Comparison of ENCODE assay signal across 13 mouse cellular contexts in genomic region chr2:91354727-91355403, GRCm38 (mm10).
A peak's percentile ranks its signal among the peaks of the same experiment; 100 is the strongest.
DNase-seq lines count a peak whose midpoint lies in the region; ATAC-seq and TF ChIP-seq lines count a peak whose summit lies in the region.
"Had no signal": no experiment of that assay in that cellular context is flagged by ENCODE, and none has a peak within 500 bp of the region (broad histone marks: within the 10 kb centered on the region; RNA-seq: fewer than 3 reads in every experiment).

No protein-coding gene starts in this region.

- H3K27ac ChIP-seq in heart, embryonic 12.5 days (ENCODE audit: poor library complexity, severe bottlenecking), result no peak overlapping the region
- no peak overlapping the region for H3K27ac ChIP-seq in midbrain, postnatal 0 days (ENCODE audit: low read depth, low read length)
- H3K27ac ChIP-seq in midbrain, embryonic 13.5 days, result no peak overlapping the region
- H3K27ac ChIP-seq in intestine, embryonic 16.5 days (ENCODE audit: low read length), result no peak overlapping the region
- H3K27ac ChIP-seq: forebrain, embryonic 13.5 days; hindbrain, embryonic 15.5 days; limb, embryonic 15.5 days; midbrain, embryonic 15.5 days had no signal

- ATAC-seq in heart, embryonic 12.5 days (ENCODE audit: insufficient number of reproducible peaks, low FRiP score), result peak; percentile 73
- ATAC-seq in midbrain, postnatal 0 days (ENCODE audit: low FRiP score), result no peak
- ATAC-seq in midbrain, embryonic 13.5 days, result no peak
- peak; percentile 30; the same call in 1 of the 2 replicates for ATAC-seq in intestine, embryonic 16.5 days
- ATAC-seq: forebrain, embryonic 13.5 days; midbrain, embryonic 15.5 days had no signal

- no peak for TF ChIP-seq CTCF in midbrain, postnatal 0 days (IDR thresholded peaks at IDR 0.05)

- no peak overlapping the region for H3K9ac ChIP-seq in heart, embryonic 12.5 days
- no peak overlapping the region for H3K9ac ChIP-seq in midbrain, postnatal 0 days (replicated peaks; ENCODE audit: low read length, poor library complexity, severe bottlenecking)
- no peak overlapping the region for H3K9ac ChIP-seq in midbrain, embryonic 13.5 days (replicated peaks)
- no peak overlapping the region for H3K9ac ChIP-seq in intestine, embryonic 16.5 days (ENCODE audit: low read depth, low read length)
- H3K9ac ChIP-seq: forebrain, embryonic 13.5 days; hindbrain, embryonic 15.5 days; limb, embryonic 15.5 days; midbrain, embryonic 15.5 days had no signal

- WGBS in heart, embryonic 12.5 days, result 50% methylated on average over 6 of the region's 6 CpGs
- 74% methylated on average over 6 of the region's 6 CpGs for WGBS in midbrain, postnatal 0 days
- 83% methylated on average over 6 of the region's 6 CpGs for WGBS in midbrain, embryonic 13.5 days
- WGBS in intestine, embryonic 16.5 days, result 50% methylated on average over 6 of the region's 6 CpGs

- H3K4me3 ChIP-seq in heart, embryonic 12.5 days, result no peak overlapping the region
- H3K4me3 ChIP-seq in midbrain, postnatal 0 days (ENCODE audit: low read depth, low read length), result no peak overlapping the region
- no peak overlapping the region for H3K4me3 ChIP-seq in midbrain, embryonic 13.5 days (replicated peaks)
- no peak overlapping the region for H3K4me3 ChIP-seq in intestine, embryonic 16.5 days (ENCODE audit: low read length)
- H3K4me3 ChIP-seq: forebrain, embryonic 13.5 days; hindbrain, embryonic 15.5 days; limb, embryonic 15.5 days; midbrain, embryonic 15.5 days had no signal

- no peaks in the 10 kb centered on the region for H3K36me3 ChIP-seq in heart, embryonic 12.5 days
- H3K36me3 ChIP-seq in midbrain, postnatal 0 days (ENCODE audit: insufficient read depth, low read length), result no peaks in the 10 kb centered on the region
- H3K36me3 ChIP-seq in midbrain, embryonic 13.5 days, result no peaks in the 10 kb centered on the region
- H3K36me3 ChIP-seq in intestine, embryonic 16.5 days (ENCODE audit: control insufficient read depth, insufficient read depth, low read length), result no peaks in the 10 kb centered on the region
- H3K36me3 ChIP-seq: hindbrain, embryonic 15.5 days; limb, embryonic 15.5 days; midbrain, embryonic 15.5 days had no signal

- no peaks in the 10 kb centered on the region for H3K27me3 ChIP-seq in heart, embryonic 12.5 days (replicated peaks)
- no peaks in the 10 kb centered on the region for H3K27me3 ChIP-seq in midbrain, postnatal 0 days (ENCODE audit: insufficient read depth, low read length)
- no peaks in the 10 kb centered on the region for H3K27me3 ChIP-seq in midbrain, embryonic 13.5 days
- H3K27me3 ChIP-seq in intestine, embryonic 16.5 days (replicated peaks; ENCODE audit: control insufficient read depth, insufficient read depth, low read length), result no peaks in the 10 kb centered on the region
- H3K27me3 ChIP-seq: forebrain, embryonic 13.5 days; hindbrain, embryonic 15.5 days; limb, embryonic 15.5 days; midbrain, embryonic 15.5 days had no signal

- no peaks in the 10 kb centered on the region for H3K9me3 ChIP-seq in heart, embryonic 12.5 days (replicated peaks)
- H3K9me3 ChIP-seq in midbrain, postnatal 0 days (ENCODE audit: low read length), result no peaks in the 10 kb centered on the region
- H3K9me3 ChIP-seq in midbrain, embryonic 13.5 days, result no peaks in the 10 kb centered on the region
- no peaks in the 10 kb centered on the region for H3K9me3 ChIP-seq in intestine, embryonic 16.5 days (ENCODE audit: control insufficient read depth, low read length)
- H3K9me3 ChIP-seq: forebrain, embryonic 13.5 days; hindbrain, embryonic 15.5 days; limb, embryonic 15.5 days; midbrain, embryonic 15.5 days had no signal

- no peak overlapping the region for H3K4me2 ChIP-seq in heart, embryonic 12.5 days
- H3K4me2 ChIP-seq in midbrain, postnatal 0 days (ENCODE audit: low read depth, low read length, poor library complexity, severe bottlenecking), result no peak overlapping the region
- H3K4me2 ChIP-seq in midbrain, embryonic 13.5 days (replicated peaks), result no peak overlapping the region
- H3K4me2 ChIP-seq in intestine, embryonic 16.5 days (ENCODE audit: low read depth, low read length), result no peak overlapping the region
- H3K4me2 ChIP-seq: forebrain, embryonic 13.5 days; hindbrain, embryonic 15.5 days; limb, embryonic 15.5 days; midbrain, embryonic 15.5 days had no signal

- H3K4me1 ChIP-seq in heart, embryonic 12.5 days (replicated peaks), result peaks cover 7% of the 10 kb centered on the region
- no peaks in the 10 kb centered on the region for H3K4me1 ChIP-seq in midbrain, postnatal 0 days (ENCODE audit: insufficient read depth, low read length)
- peaks cover 3% of the 10 kb centered on the region for H3K4me1 ChIP-seq in midbrain, embryonic 13.5 days (replicated peaks)
- peaks cover 9% of the 10 kb centered on the region; the same call in 1 of the 2 replicates for H3K4me1 ChIP-seq in intestine, embryonic 16.5 days (ENCODE audit: control insufficient read depth, insufficient read depth, low read length)
- H3K4me1 ChIP-seq: forebrain, embryonic 13.5 days; hindbrain, embryonic 15.5 days; midbrain, embryonic 15.5 days had no signal

- DNase-seq in heart, postnatal 4 days, result no peak
- peak; percentile 18 for DNase-seq in midbrain, postnatal 0 days (ENCODE audit: low spot score)
- DNase-seq in spleen, postnatal 14 days (ENCODE audit: low spot score in 2 of 2), result peak; percentile 32 to 46
- DNase-seq in layer of hippocampus, postnatal 10 days (ENCODE audit: low spot score in 2 of 2), result no peak
- DNase-seq in right cerebral cortex, adult 2 months (ENCODE audit: low spot score in 2 of 2), result no peak
- DNase-seq: embryo, embryonic 11 days had no signal

Comparison
In these comparisons a context has a peak if more than half of its experiments do, and no peak if none do; other contexts are left out.
1. ATAC-seq: peak in heart, embryonic 12.5 days (single experiment) and intestine, embryonic 16.5 days (single experiment); none in midbrain, postnatal 0 days (single experiment) and midbrain, embryonic 13.5 days (single experiment).
2. DNase-seq: peak in midbrain, postnatal 0 days (single experiment) and spleen, postnatal 14 days (2 of 2); none in heart, postnatal 4 days (single experiment), layer of hippocampus, postnatal 10 days (0 of 2) and right cerebral cortex, adult 2 months (0 of 2).